Mouse (Mus musculus) forebrain, embryonic 11.5 days (tissue): ENCODE results near the gene Jmjd6. TPM values are rescaled to one million over a fixed set of nuclear protein-coding genes. Genes with fewer than 3 reads are reported as not detected.

Source experiments
- ATAC-seq: fragments of 200-750 bp; cut with Nextera tagmentation; replicated peaks from 2 replicates; pipeline ENCODE4 v1.8.0; 2017; ENCODE audit warnings: moderate TSS enrichment; ENCODE audit not compliant: low FRiP score
- DNase-seq: peaks from one replicate; pipeline ENCODE4 v3.0.0-alpha.2; 2017; ENCODE audit warnings: low spot score
- H3K27ac ChIP-seq: fragments of 300-500 bp; sonication (generic); 2 replicates; pipeline ENCODE4 v1.5.1; 2014; ENCODE audit warnings: low read depth, low read length
- H3K27me3 ChIP-seq: fragments of 300-500 bp; sonication (generic); 2 replicates; pipeline ENCODE4 v1.6.1; 2014; ENCODE audit warnings: mild to moderate bottlenecking, low read length, mixed read lengths; ENCODE audit not compliant: control insufficient read depth, insufficient read depth
- H3K36me3 ChIP-seq: fragments of 300-500 bp; sonication (generic); 2 replicates; pipeline ENCODE4 v1.6.1; 2014; ENCODE audit warnings: mild to moderate bottlenecking, low read length, moderate library complexity, mixed read lengths; ENCODE audit not compliant: control insufficient read depth, insufficient read depth
- H3K4me1 ChIP-seq: fragments of 300-500 bp; sonication (generic); replicated peaks from 2 replicates; pipeline ENCODE4 v1.6.1; 2014; ENCODE audit warnings: low read length, mixed read lengths; ENCODE audit not compliant: control insufficient read depth, insufficient read depth
- H3K4me2 ChIP-seq: fragments of 300-500 bp; sonication (generic); 2 replicates; pipeline ENCODE4 v1.6.1; 2014; ENCODE audit warnings: low read depth, mild to moderate bottlenecking, low read length, moderate library complexity, mixed read lengths; ENCODE audit not compliant: severe bottlenecking
- H3K4me3 ChIP-seq: fragments of 300-500 bp; sonication (generic); 2 replicates; pipeline ENCODE4 v1.5.1; 2014; ENCODE audit warnings: low read depth, low read length
- H3K9ac ChIP-seq: fragments of 300-500 bp; sonication (generic); 2 replicates; pipeline ENCODE4 v1.6.1; 2014; ENCODE audit warnings: low read length
- H3K9me3 ChIP-seq: fragments of 300-500 bp; sonication (generic); 2 replicates; pipeline ENCODE4 v1.6.1; 2016; ENCODE audit warnings: low read length, mixed read lengths; ENCODE audit not compliant: control insufficient read depth
- WGBS: fragments of 180-500 bp; shearing (Covaris S2); extraction: QIAGEN DNeasy Blood & Tissue Kit; methylation state at CpG from one replicate; pipeline ENCODE4 v1.1.7; 2014; 5-methylcytosine and 5-hydroxymethylcytosine counted together
- polyA plus RNA-seq: library from polyadenylated mRNA; unstranded; fragments of >200 nt; fragmentation: Nextera tagmentation; extraction: Ambion mirVana; gene quantifications from 2 replicates; pipeline ENCODE4 v1.2.1, GENCODE M21; 2014

Gene Jmjd6
- polyA plus RNA-seq, 1 experiment from 2014 or later, result 86.8 TPM

DNA sequence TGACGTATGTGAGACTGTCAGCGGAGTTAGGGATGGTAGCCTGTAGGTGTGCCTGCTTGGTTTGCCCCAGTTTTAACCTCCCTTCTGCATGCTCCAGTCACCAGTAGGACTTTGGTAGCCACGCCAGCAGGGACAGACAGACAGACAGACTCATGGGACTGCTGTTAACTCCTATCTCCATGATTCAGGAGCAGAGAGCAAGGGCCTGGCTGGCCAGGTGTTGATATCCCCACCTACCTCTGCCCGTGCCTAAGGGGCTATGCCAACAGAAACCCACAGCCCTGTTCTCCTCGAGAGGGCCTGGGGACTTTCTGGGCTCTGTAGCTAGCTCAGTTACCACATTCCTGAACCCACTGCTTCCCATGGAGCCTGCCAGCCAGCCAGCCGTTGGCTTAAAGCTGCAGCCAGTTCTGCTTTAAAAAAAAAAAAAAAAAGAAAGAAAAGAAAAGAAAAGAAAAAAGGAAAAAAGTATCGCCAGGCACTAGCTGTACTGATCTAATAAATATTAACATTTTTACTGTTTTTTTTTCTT lies 28.3 kb downstream of the Jmjd6 start:
- peaks cover 36% of the 10 kb centered on the region for H3K4me1 ChIP-seq
- no peaks in the 10 kb centered on the region for H3K9me3 ChIP-seq
- no peaks in the 10 kb centered on the region for H3K36me3 ChIP-seq
- H3K27ac ChIP-seq, result peak overlapping the region; percentile 80; the same call in 1 of the 2 replicates
- WGBS, result 23% methylated on average over 7 of the region's 7 CpGs
- peak overlapping the region; percentile 33 for H3K9ac ChIP-seq
- no peaks in the 10 kb centered on the region for H3K27me3 ChIP-seq
- DNase-seq, result no peak
- no peak for ATAC-seq
- no peak overlapping the region for H3K4me3 ChIP-seq
- H3K4me2 ChIP-seq, result no peak overlapping the region; the same call in 1 of the 2 replicates

GRCm38 (mm10) chr11:116814076-116814883 lies 29.0 kb downstream of the Jmjd6 start:
- Histone ChIP-seq H3K27me3 (no peaks in the 10 kb centered on the region), H3K4me3 (no peak overlapping the region), H3K9me3 (no peaks in the 10 kb centered on the region), H3K36me3 (no peaks in the 10 kb centered on the region), H3K27ac (peak overlapping the region; percentile 80), H3K9ac (peak overlapping the region; percentile 33), H3K4me2 (no peak overlapping the region; the same call in 1 of the 2 replicates), H3K4me1 (peaks cover 36% of the 10 kb centered on the region)
- no peak for ATAC-seq
- DNase-seq, result peak; percentile 72
- WGBS, result 5% methylated on average over 20 of the region's 20 CpGs

DNA sequence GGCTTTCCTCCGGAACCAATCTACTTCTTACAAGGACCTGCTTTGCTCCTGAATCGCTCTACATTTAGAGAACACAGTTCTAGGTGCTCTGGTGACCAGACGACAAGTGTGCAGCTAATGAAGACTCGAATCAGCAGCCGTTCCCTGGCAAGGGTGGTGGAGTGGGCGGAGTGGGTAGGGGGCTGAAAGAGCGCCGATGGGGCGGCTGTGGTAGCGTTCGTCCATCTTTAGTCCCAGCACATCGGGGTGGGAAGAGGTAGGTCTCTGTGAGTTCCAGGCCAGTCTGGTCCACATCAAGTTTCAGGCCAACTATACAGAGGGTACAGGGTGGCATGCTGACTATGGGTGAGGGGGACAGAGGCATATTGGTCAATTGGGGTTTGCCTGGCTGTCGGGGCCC lies 29.6 kb downstream of the Jmjd6 start:
- WGBS, result 71% methylated on average over 13 of the region's 13 CpGs
- DNase-seq (peak; percentile 54), ATAC-seq (no peak)
- Histone ChIP-seq H3K27me3 (no peaks in the 10 kb centered on the region), H3K27ac (peak overlapping the region; percentile 80), H3K4me2 (no peak overlapping the region), H3K4me1 (peaks cover 36% of the 10 kb centered on the region), H3K36me3 (no peaks in the 10 kb centered on the region), H3K4me3 (no peak overlapping the region), H3K9ac (peak overlapping the region; percentile 9; the same call in 1 of the 2 replicates), H3K9me3 (no peaks in the 10 kb centered on the region)

DNA sequence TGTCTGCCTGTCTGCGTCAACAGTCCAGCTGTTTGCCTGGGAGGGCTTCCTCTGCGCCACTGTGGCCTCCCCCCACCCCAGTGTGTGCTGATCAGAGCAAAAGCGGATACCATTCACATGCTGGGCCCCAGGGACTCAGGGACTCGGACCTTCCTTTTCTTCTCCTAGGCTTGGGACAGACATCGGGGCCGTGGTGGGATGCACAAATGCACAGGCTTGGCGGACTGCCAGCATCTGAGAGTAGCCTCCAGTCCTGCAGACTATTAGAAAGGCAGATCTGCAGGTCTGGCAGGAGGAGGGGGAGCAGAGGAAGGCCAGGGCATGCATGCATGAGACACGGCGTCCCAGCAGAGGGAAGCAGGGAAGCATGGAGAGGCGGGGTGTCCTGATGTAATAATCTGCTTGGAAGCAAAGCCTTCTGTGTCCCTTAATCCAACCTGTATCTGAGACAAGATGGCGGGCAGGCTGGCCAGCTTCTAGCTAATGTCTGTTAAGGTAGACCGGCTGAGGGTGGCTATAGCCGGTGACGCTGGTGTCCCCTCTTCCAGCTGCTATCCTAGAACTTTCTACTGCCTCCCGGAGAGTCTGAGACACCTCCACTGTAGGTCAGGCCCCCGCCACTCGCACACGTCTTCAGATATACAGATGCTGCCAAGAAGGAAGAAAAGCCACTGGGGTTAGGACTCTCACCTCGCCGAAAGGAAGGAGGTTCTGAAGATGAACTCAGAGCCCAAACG lies 30.3 kb downstream of the Jmjd6 start:
- Histone ChIP-seq H3K27me3 (no peaks in the 10 kb centered on the region), H3K9me3 (no peaks in the 10 kb centered on the region), H3K27ac (peak overlapping the region; percentile 80), H3K36me3 (no peaks in the 10 kb centered on the region), H3K4me1 (peaks cover 36% of the 10 kb centered on the region), H3K4me3 (no peak overlapping the region), H3K4me2 (0 out of 2 replicates have a peak overlapping the region, but pooled peaks have one; percentile 24), H3K9ac (0 out of 2 replicates have a peak overlapping the region, but pooled peaks have one; percentile 21)
- 47% methylated on average over 21 of the region's 21 CpGs for WGBS
- ATAC-seq (0 out of 2 replicates have a peak, but pooled peaks have one; percentile 26), DNase-seq (peak; percentile 81)

DNA sequence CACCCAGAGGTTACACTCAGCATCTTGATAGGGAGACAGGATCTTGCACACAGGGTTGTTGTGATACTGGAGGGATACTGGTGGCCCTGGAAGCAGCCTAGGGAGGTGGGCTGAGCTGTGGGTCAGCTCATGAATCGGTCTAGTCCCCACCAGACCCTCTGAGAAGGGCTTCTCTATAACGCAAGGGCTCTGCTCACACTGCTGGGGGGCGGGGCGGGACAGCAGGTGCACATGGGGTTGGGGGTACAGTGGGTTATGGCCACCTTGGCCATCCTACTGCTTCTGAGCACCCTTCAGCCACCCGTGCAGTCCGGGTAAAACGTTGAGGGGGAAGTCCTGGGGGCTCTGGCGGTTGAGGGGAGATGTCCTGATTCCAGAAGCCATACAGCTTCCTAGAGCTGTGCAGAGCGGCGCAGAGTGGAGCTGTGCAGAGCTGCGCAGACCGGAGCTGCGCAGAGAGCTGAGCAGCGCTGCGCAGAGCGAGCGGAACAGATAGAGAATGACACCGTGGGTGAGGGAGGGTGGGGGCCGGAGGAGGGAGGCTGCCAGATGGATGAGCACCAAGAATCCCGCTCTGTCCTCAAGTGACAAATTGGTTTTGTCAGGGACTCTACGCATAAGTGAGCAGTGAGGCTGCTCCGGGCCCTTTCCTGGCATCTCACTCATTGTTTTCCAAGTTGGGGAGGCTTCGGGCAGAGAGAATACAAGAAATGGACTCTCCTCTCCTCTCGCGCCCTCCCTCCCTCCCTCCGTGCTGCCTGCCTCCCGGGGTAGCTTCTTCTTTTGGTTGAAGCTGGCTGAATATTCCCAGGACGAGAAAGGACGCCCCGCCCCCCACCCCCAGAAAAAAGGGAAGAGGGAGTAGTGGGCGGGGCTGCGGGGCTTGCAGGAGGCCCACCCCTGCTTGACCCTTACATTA lies 32.0 kb downstream of the Jmjd6 start:
- no peaks in the 10 kb centered on the region for H3K27me3 ChIP-seq
- peak; percentile 84 for DNase-seq
- peak overlapping the region; percentile 84 for H3K27ac ChIP-seq
- peak overlapping the region; percentile 74 for H3K4me2 ChIP-seq
- no peaks in the 10 kb centered on the region for H3K36me3 ChIP-seq
- H3K9me3 ChIP-seq, result no peaks in the 10 kb centered on the region
- WGBS, result 3% methylated on average over 32 of the region's 32 CpGs
- H3K4me3 ChIP-seq, result peak overlapping the region; percentile 25
- peak overlapping the region; percentile 55 for H3K9ac ChIP-seq
- peak; percentile 84 for ATAC-seq
- H3K4me1 ChIP-seq, result peaks cover 36% of the 10 kb centered on the region

GRCm38 (mm10) chr11:116810528-116810927 lies 32.7 kb downstream of the Jmjd6 start:
- no peaks in the 10 kb centered on the region for H3K9me3 ChIP-seq
- no peaks in the 10 kb centered on the region for H3K36me3 ChIP-seq
- peaks cover 36% of the 10 kb centered on the region for H3K4me1 ChIP-seq
- H3K27ac ChIP-seq, result peak overlapping the region; percentile 84; the same call in 1 of the 2 replicates
- ATAC-seq, result no peak
- no peaks in the 10 kb centered on the region for H3K27me3 ChIP-seq
- peak overlapping the region; percentile 74; the same call in 1 of the 2 replicates for H3K4me2 ChIP-seq
- H3K4me3 ChIP-seq, result no peak overlapping the region
- peak; percentile 49 for DNase-seq
- H3K9ac ChIP-seq, result no peak overlapping the region; the same call in 1 of the 2 replicates
- WGBS, result 49% methylated on average over 11 of the region's 11 CpGs

- peak overlapping the region; percentile 41; the same call in 1 of the 2 replicates for H3K27ac ChIP-seq
- ATAC-seq, result no peak
- no peaks in the 10 kb centered on the region for H3K27me3 ChIP-seq
- no peaks in the 10 kb centered on the region for H3K9me3 ChIP-seq
- peaks cover 31% of the 10 kb centered on the region for H3K4me1 ChIP-seq
- WGBS, result 79% methylated on average over 8 of the region's 8 CpGs
- H3K36me3 ChIP-seq, result no peaks in the 10 kb centered on the region
- H3K4me2 ChIP-seq, result no peak overlapping the region
- peak; percentile 49 for DNase-seq
- no peak overlapping the region for H3K9ac ChIP-seq
- no peak overlapping the region for H3K4me3 ChIP-seq
Measured at GRCm38 (mm10) chr11:116809520-116809919, 33.7 kb downstream of the Jmjd6 start.
